Mouse (Mus musculus): Measurements from ENCODE around the gene Psmg4. TPM values are rescaled to one million over a fixed set of nuclear protein-coding genes. Genes with fewer than 3 reads are reported as not detected.
A peak's percentile ranks its signal among the peaks of the same experiment; 100 is the strongest.

Gene Psmg4
- 10 to 100 TPM; 18.7 to 21.7 TPM for total RNA-seq (2021)

DNA sequence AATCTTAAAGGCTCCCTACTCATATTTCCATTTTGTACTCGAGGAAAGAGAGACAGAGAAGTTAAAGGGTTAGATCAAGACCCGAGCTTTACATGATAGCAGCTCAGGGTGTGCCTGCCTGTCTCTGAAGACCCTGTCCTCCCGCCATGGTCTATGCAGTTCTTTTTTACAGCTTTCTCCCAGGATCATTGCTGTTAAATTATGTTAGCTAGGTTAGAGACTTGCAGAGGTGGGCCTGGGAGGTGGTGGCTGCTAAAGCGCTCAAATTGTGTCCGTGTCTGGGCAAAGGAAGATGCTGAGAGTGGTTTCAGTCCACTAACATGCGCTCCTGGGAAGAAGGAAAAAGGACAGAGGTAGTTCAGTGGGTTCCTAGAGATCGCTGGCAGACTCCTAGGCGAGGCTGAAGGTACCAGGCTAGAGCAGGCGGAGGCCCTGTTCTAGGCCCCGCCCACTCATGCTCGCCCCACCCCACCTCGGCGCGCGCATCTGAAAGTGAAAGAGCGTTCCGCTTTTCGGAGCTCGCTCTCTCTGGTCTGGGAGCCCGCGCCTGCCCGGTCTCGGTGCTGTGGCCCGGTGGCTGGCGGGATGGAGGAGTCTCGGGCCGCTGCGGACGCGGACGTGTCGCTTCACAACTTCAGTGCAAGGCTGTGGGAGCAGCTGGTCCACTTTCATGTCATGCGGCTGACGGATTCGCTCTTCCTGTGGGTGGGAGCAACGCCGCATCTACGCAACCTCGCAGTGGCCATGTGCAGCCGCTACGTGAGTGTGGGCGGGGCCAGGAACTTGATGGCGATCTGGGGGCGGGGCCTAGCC lies at the start of gene Psmg4:
Gene Psmg4 (plus strand): TSS at position 474 of the 813 bp plus-strand sequence.
- DNase-seq (ENCODE audit: low spot score in 2 of 2): peak; percentile 93 to 94
- intact Hi-C loops (cut with DNase I): no loop called here

DNA sequence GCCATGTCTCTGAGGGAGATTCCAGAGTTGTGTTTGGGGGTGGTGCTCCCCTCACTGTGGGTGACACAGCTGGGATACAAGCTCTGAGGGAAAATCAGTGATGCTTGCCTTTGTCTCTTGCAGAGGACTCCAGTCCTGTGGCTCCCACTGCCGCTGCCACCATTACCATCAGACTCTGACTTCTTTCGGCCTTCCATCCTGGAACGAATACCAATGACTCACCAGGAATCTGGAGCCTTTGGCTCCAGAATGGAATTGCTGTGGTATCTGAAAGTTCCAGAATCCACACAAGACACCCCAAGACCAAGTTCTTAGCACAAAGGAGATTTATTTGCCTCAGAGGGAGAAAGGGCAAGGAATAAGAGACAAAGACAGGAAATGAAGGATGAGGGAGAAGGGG lies 49.7 kb upstream of the Psmg4 start:
- DNase-seq (ENCODE audit: low spot score in 2 of 2): no peak
- intact Hi-C loops (cut with DNase I): no loop called here

DNA sequence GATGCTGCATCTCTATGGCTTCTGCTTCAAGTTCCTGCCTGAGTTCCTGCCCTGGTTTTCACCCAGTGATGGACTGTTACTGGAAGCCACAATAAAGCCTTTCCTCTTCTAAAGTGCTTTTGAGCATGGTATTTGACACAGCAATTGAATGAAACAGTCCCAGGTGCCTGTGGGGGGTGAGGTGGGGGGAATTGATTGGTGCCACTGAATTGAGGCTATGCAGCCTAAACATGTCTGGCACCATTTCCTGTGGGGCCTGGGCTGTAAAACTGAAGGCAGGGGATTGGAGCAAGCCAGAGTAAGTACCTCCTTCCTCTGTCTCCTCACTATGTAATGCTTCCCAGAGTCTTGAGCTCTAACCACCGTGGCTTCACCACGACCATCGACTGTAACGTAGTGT lies 48.1 kb upstream of the Psmg4 start:
- no peak for DNase-seq (ENCODE audit: low spot score in 2 of 2)
- intact Hi-C loops (cut with DNase I): no loop called here

DNA sequence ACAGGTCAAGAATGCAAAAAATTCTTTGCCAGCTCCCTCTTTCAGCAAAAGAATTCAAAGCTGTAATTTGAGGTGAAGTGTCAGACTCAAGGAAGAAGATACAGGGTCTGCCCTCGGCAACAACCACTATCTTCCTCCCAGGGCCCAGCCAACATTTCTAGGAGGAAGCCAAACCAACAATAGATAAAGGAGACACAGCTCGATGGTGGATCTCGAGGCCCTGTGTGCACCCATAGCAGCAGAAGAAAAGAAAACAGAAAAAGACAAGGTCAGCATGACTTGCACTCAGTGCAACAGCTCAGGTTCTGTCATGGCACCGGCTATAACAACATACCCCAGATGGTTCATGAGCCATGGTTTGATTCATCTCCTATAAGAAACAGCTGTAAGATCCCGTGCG lies 46.3 kb upstream of the Psmg4 start:
- intact Hi-C loops (cut with DNase I): no loop called here

DNA sequence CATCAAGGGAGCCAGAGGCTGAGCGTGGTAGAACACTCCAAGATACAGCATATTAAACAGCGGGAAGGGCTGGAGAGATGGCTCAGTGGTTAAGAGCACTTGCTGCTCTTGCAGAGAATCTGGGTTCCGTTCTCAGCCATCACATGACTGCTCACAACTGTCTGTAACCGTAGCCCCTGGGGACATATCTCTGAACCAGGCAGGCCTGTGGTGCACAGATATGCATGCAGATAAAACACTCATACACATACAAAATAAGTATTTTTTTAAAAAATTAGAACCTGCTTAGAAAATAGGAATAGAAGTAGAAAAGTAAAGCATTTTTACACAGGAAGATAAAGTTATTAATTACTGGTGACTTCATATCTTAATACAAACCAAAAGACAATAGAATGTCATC lies 43.9 kb upstream of the Psmg4 start:
- intact Hi-C loops (cut with DNase I): no loop called here
- no peak for DNase-seq (ENCODE audit: low spot score in 2 of 2)

More for the DNA sequence above, 46.3 kb upstream of the Psmg4 start:
- DNase-seq (ENCODE audit: low spot score in 2 of 2): no peak

DNA sequence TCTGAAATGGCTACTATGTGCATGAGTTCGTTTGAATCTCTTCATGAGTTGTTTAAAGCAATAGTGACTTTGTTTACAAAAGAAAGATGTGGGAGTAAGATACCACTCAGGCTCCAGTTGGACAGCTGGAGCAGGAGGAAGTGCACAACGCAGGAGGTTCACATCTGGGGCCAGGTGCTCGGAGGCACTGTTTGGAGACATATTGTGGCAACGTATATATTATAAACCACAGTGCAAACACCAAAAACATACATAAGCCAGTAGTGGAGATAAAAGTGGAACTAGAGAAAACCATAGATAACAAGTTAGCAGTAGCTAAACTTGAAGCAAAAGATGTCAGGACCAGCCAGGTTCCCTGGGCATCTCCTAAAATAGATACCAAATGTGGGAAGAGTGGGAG lies 43.4 kb upstream of the Psmg4 start:
- DNase-seq (ENCODE audit: low spot score in 2 of 2): no peak
- intact Hi-C loops (cut with DNase I): no loop called here

DNA sequence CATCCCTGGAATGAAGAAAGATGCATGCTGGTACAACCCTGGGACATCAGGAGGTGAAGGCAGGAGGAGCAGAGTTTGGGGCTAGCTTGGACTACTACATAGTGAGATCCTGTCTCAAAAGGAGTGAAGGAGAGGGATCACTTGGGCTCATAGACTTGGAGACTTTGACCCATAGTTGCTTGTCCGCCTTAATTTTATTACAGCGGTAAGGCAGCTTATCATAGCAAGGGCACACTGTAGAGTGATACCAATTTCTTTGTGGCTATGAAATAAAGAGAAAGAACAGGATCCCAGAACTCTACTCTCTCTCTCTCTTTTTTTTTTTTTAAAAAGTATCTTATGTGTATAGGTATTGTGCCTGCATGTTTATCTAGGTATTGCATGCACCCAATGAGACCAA lies 42.2 kb upstream of the Psmg4 start:
- DNase-seq (ENCODE audit: low spot score in 2 of 2): no peak
- intact Hi-C loops (cut with DNase I): no loop called here

DNA sequence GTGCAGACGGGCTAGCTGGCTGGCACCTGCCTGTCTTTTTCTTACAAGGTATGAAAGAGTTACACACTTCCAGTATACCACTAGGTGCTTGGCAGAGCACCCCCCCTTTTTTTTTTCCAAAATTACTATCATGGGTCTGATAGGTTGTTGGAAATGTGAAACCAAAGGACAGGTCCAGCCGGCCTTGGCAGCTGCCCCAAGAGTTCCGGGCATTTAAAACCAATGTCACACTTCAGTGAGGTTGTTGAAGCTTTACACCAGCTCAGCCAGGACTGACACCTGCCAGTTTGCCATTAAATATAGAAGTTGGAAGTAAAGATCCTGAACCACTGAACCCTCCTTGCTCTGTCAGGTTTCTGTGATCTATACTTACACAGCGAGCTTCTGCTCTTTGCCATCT lies 37.1 kb upstream of the Psmg4 start:
- intact Hi-C loops (cut with DNase I): no loop called here

DNA sequence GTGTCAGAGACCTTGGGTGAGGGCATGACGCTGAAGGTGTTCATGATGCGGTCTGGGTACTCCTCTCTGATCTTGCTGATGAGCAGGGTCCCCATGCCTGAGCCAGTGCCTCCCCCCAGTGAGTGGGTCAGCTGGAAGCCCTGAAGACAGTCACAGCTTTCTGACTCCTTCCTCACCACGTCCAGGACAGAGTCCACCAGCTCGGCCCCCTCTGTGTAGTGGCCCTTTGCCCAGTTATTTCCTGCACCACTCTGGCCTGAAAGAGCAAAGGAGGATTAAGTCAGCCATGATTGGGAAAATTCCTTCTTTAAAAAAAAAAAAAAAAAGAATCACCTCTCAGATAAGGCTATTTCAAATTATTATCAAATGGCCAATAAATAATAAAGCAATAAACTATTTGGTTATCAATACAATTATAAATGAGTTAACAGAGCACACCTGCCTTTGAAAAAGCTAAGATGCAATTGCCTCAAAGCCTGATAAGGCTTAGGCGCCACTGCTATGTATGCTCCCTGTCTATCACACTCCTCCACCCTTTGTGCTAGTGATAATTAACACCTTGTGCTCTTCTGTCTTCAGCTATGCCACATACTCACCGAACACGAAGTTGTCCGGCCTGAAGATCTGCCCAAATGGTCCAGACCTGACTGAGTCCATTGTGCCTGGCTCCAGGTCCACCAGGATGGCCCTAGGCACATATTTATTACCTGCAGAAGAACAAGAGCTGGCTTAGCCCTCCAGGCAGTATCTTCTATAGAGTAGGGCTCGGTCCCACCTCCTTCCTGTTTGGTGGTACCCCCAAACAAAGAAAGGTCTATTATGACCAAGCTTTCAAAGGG lies 34.3 kb upstream of the Psmg4 start:
- intact Hi-C loops (cut with DNase I): no loop called here
- DNase-seq (ENCODE audit: low spot score in 2 of 2): no peak

More for the DNA sequence above, 37.1 kb upstream of the Psmg4 start:
- no peak for DNase-seq (ENCODE audit: low spot score in 2 of 2)

DNA sequence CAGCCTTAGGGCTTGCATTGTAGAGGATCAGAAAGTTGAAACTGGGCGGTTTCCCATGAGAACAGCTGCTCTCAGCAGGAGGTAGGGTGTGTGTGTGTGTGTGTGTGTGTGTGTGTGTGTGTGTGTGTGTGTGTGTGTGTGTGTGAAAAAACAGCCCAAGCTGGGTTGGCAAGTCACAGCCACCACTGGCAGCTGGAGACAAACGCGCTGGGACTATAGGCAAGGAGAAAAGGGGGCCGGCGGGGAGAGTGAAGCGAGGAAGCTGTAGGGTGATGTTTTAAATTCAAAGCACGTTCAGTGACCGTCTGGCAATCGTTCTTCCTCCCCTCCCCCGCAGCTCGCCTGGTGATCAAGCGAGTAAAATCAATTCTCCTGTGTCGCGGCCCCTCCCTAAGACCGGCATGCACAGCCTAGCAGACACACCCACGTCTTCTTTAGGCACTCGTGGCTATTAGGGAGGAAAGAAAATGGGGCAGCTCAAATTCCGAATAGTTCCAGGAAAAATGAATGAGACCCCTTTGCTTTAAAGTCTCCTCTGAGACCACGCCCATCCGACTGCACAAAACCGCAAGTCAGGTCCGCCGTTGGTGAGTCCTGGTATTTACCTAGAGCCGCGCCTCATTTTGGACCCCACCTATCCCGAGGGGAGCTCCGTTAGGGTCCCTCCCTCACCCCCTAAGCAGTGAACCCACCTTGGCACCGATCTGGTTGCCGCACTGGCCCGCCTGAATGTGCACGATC lies 33.1 kb upstream of the Psmg4 start:
- peak; percentile 57 to 67 for DNase-seq (ENCODE audit: low spot score in 2 of 2)
- intact Hi-C loops (cut with DNase I): loop anchor here (2.0 kb wide), 1 partner anchor 51 kb away; the partner anchor contains the start of gene Tubb2a

DNA sequence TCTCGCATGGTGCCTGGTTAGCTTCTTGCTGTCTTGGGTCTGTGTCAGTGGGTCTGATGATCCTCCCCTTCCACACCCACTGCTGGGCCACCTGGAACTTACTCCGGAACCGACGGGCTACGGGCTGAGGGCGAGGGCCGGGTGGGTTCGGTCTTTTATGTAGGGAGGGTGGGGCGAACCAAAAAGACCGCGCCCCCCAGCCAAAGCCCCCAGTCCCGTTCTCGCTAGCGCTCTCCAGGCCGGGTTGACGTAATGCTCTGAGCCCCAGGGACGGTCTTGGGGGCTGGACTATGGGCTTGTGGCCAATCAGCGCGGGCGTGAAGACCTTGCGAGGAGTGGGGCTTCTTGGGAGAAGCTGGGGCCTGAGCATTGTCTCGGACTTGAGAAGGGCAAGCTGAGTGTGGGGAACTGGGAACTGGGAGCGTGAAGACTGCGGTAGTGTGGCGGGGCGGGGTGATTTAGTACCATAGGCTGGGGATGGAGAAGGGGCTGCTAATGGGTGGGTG lies 32.5 kb upstream of the Psmg4 start, which contains the start of gene Tubb2b:
Gene Tubb2b (minus strand): TSS at position 241 of the 506 bp plus-strand sequence.
- peak; percentile 71 to 74 for DNase-seq (ENCODE audit: low spot score in 2 of 2)
- intact Hi-C loops (cut with DNase I): loop anchor here (2.0 kb wide), 1 partner anchor 51 kb away; the partner anchor contains the start of gene Tubb2a

DNA sequence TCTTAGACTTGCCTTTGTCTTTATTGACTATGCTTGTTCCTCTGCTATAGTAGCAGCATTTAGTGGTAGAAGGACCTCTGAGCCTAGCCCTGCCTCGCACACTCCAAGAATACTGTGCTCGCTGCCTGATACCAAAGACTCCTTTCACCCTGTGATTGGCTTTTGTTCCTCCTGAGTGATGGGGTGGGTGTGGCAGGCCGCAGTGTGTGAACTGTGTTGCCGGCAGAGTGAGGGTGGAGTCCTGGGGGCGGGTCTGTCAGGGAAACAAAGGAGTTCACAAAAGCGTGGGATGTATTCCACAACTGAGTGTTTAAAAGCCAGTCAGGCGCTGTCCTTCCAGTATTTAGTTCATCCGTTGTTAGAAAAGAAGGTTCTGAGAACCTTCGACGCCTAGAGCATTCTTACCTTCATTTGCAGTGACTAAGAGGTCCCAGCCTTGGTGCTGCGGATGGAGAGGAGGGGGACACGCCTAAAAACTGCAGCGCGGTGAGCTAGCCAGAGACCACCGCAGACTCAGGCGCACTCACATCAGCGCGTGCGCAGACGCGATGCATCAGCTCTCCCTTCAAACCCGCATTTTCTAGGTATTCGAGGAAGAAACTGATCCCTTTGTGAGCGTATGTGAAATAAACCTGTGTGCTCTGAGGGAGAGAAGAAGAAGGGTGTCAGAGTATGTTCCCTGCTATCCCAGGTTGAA lies 31.6 kb upstream of the Psmg4 start:
- DNase-seq (ENCODE audit: low spot score in 2 of 2): peak in 1 of 2 experiments; percentile 26
- intact Hi-C loops (cut with DNase I): loop anchor here (2.0 kb wide), 1 partner anchor 52 kb away; the partner anchor contains the start of gene Tubb2a

DNA sequence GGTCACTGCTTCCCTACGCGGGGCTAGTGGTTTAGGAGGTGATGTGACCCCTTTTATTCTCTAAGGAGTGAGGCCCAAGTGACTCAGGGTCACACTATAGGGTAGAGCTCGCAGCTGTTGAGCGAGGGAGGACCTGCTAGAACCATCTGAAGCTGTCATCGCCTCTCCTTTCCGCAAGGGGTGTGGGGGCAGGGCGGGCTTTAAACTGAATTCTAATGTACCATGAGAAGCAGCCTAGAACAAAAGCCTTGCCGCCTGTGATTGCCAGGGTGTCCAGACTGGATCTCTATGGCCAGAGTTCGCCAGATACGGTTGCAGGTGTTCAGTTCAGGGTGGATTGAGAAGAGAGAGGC lies 31.1 kb upstream of the Psmg4 start:
- DNase-seq (ENCODE audit: low spot score in 2 of 2): peak in 1 of 2 experiments; percentile 35
- intact Hi-C loops (cut with DNase I): loop anchor here (1.0 to 2.0 kb wide), 2 partner anchors 35 to 53 kb away; partner anchors contain the start of gene Tubb2a

DNA sequence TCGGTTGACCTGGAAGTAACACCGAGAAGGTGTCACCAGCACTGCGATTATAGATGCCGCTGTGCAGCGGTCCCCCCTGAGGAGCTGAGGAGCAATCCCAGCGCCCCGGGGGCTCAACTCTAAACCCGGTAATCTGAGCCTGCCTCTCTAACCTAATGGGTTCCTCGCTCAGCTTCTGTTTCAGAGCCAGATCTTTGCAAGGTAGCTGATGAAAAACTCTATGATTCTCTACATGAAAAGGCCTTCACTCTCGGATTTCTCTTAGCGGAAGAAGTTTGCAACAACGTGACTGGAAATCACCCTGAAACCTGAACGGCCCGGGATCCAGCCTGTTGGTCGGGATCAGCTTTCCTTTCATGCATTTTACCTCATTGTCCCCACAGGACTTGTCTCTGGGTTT lies 30.5 kb upstream of the Psmg4 start:
- no peak for DNase-seq (ENCODE audit: low spot score in 2 of 2)
- intact Hi-C loops (cut with DNase I): loop anchor here (1.0 kb wide), 1 partner anchor 36 kb away; no protein-coding TSS in a partner anchor

DNA sequence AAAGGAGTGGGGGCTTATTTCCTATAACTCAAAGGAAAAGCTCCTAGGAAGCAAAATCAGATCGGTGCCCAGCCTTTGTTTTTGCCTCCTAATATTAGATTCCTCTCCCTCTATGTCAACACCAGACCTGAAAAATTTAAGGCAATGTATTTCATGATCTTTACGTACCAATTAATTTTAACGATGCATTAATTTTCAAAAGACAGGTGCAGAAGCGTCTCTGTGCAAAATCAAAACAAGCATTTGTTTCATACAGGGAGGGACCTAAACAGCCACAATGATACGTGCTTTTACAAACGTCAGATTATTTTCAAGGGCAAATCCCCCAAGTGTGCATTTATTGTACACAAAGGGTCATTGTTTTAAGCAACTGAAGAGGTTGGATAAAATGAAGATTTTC lies 29.9 kb upstream of the Psmg4 start:
- no peak for DNase-seq (ENCODE audit: low spot score in 2 of 2)
- intact Hi-C loops (cut with DNase I): loop anchor here (1.0 kb wide), 1 partner anchor 37 kb away; no protein-coding TSS in a partner anchor

DNA sequence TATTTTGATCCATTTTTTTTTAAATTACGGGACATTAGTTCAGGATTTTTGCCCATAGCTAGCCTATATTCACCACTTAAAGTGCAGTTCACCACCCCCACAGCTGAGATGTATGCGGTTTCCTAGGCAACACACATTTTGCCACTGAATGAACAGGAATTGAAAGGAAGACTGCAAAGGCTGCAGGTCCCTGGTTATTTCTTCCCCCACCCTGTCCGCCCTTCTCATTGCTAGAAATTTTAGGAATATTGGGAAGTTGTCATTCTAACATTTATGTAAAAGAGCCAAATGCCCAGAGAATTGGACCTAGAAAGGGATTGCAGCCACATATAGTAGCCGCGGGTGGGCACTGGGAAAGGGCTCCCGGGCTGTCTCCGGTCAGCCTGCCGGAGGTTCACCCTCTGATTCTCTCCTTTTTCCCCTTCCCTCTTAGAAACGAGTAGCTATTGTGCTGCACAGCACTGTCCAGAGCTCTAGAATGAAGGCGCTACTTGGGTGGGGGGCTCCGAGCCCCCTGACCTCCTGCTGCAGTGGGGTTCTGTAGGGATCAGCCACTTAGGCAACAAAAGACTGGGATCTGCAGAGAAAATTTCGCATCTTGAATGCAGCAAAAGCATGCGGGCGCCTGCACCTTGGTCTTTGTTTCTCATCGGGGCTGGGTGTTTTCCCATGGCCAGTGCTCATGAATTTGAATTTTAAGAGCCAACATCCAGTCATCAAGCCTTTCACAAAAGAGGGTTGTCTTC lies 29.3 kb upstream of the Psmg4 start:
- intact Hi-C loops (cut with DNase I): loop anchor here (2.0 kb wide), 1 partner anchor 15 kb away; no protein-coding TSS in a partner anchor
- peak in 1 of 2 experiments; percentile 64 for DNase-seq (ENCODE audit: low spot score in 2 of 2)

DNA sequence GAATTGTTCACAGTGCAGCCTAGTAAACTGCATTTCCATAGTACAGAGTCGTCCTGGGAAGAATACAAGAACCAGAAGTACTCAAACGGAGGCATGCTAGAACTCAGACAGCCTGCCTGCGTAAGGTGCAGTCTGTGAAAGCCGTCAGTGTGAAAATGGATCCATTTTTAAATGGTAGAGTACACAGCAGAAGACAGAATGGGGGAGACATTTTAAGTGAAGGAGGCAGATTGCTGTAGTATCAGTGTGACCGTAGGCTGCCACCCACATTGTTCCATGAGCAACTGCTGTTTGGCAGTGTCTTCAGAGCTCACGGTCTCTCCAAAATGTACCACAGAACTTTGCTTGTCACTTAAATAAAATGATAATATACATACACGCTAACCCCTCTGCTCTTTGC lies 28.5 kb upstream of the Psmg4 start:
- intact Hi-C loops (cut with DNase I): loop anchor here (2.0 kb wide), 1 partner anchor 15 kb away; no protein-coding TSS in a partner anchor
- peak; percentile 60 to 93 for DNase-seq (ENCODE audit: low spot score in 2 of 2)

DNA sequence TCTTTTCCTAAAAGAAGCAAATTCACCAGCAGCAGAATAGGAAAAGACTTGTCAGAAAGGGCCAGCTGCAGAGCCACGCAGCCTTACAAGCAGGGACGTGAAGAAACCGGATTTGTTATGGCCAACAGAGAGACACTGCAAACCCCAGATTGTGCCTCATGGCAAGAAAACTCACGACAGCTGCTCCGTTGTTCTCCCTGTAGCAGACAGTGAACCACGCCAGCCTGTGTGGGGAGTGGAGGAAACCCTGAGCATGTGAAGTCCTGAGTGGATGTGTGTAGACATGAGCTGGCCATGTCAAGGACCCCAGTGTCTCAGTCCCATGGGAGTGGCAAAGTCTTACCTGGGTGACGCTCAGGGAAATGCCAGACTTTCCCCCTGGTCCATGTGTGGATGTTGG lies 26.2 kb upstream of the Psmg4 start:
- peak; percentile 62 to 81 for DNase-seq (ENCODE audit: low spot score in 2 of 2)
- intact Hi-C loops (cut with DNase I): no loop called here

Data from left cerebral cortex, postnatal 25 days (tissue).